Mouse (Mus musculus): ENCODE measurements around the gene Capn15.
A peak's percentile ranks its signal among the peaks of the same experiment; 100 is the strongest.

Capn15 gene

DNA sequence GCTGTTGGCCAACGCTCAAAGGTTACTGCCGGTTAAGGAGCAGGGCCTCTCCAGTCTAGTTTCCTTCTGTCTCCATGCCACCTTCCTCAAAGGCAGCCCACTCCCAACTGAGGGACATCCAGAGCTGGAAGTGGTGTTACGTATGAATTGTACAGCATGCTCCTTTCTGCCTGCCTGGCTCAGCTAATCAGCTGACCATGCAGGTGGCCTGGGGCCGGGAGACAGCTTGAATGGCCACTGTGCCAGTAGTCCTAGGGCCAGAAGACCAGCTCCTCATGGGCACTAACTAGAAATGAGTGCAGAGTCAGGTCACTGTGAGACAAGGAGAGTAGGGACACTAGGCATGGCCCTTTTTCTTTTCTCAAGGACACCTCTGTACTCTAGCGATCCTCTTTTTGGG is 32.4 kb downstream of the Capn15 start:
- no peak for DNase-seq

DNA sequence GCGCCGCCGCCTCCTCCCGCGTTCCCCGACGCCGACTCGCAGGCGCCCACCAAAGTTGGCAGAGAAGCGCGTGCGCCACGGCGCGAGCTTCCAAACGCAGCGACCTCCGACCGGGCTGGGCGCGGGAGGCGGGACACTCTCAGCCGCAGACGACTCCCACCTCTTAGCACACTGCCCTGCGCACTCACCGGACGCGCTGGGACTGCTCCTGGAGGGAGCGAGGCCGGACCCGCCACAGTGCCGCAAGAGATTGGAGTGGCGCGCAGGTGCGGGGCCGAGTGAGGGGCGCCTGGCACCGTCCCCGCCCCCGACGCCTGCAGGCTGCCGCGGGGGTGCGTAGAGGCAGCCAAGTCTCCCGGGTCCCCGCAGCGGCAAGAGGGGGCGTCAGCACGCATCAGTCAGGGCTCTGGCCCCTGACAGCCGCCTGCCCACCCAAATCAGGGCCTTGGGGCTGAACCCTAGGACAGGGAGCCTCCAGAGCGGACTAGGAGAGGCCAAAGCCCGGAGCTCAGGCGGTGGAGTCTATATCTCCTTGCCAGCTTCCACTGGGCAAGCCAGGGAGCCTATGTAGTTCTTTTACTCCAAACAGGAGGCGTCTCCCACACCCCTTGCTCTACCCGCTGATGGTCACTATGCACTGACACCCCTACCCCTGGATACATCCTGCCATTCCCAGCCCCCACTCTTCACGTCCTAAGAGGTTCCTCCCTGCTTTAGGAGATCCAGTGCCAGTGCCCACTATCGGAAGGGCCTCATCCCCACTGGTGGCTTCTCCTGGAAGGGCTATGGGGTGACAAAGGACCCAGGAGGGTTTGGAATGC is 33.6 kb downstream of the Capn15 start, which contains the start of gene A930017K11Rik:
A930017K11Rik (minus strand) TSS at position 763 of the 821 bp plus-strand sequence.
- no peak for DNase-seq

DNA sequence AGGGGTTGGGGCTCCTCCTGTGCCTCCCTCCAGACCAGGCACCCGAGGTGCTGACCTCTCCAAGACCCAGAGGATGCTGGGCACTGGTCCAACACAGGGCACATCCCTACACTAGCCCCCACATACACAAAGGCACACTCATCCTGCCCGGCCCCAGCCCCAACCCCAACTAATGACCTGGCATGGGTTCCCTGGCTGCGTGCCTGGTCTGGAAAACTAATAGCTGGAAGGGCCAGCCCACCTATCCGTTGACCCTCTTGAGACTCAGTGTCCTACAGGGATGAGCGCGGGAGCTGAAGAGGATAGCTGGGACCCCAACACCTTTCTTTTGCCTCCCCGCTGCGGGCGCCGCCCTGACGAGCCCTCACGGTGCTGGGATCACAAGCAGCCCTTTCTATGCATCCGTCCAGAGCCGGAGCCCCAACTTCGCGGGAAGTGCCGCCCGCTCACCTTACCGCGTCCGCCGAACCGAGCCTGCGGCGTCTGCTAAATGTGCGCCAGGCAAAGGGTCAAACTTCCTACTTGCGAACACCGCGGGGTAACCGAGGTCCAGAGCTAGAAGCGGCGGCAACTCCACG is 34.3 kb downstream of the Capn15 start:
- DNase-seq, result no peak

DNA sequence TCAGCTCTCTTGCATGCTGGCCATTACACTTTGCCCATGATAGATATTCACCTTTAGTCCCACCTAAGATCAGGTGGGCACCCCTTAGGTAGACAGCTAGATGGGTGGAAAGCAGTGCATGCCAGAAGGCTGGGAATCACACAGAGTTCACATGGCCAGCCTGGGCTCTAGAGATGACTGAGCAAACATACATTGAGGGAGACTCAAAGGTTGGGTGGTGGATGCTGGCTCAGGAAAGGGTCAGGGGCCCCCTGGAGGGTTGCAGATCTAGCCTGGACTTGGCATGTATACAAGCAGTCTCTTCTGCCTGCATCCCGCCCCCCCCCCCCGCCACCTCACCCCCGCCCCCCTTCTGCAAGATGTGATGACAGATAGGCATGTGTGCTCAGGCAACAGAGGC is 34.9 kb downstream of the Capn15 start:
- no peak for DNase-seq

DNA sequence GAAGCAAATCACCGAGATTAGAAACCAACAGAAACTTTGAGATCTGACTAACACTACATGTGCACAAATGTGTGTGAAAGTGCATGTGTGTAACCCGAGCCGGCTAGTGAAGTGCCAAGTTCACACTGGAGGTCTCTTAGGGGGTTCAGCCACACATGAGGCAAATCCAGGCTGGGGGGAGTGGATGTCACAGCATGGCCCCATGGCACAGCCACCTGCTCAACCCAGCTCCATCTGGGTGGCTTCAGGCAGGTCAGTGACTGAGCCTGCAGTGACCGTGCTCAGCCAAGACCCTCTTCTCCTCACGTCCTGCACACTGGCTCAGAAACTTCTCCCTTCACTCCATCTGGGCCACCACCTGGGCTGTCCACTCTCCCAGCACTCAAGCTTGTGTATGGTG is 35.6 kb downstream of the Capn15 start:
- no peak for DNase-seq

- DNase-seq, result no peak
Measured at GRCm38 (mm10) chr17:25948051-25948450, 37.5 kb downstream of the Capn15 start.

DNA sequence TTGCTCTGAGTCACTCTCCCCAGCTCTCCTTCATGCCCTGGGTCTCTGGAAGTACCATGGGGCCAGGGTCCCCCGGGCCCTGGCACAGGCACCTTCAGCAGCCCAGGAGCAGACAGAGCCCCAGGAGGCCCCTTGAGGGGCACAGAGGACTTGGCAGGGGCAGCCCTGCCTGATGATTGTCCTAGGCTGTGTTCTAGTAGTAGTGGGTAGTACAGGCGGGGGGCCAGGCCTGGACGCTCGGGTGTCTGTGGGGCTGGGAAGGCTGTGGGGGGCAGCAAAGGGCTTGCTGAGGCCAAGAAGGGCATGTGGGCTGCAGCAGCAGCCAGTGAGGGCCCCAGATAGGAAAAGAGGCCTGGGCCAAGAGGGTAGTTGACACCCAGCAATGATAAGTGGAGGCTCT is 38.0 kb downstream of the Capn15 start:
- DNase-seq, result no peak

- no peak for DNase-seq
Measured at GRCm38 (mm10) chr17:25946891-25947290, 38.7 kb downstream of the Capn15 start.

DNA sequence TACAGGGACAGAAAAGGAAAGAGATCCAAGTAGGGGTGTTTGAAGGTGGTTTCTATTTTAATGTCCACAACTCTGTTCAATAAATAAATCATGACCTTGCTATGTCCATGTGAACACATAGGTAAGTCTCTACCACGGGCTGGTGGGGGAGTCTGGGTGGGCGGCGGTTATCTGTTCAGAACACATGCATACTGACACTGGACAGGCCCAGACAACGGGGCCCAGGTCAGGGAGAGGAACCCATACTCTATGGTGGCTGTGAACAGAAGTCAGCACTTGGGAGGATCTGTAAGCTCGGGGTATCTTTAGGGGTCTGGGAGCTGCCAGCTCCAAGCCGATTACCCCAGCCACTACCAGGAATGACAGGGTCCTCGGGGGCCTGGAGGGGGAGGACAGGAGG is 39.2 kb downstream of the Capn15 start:
- no peak for DNase-seq

DNA sequence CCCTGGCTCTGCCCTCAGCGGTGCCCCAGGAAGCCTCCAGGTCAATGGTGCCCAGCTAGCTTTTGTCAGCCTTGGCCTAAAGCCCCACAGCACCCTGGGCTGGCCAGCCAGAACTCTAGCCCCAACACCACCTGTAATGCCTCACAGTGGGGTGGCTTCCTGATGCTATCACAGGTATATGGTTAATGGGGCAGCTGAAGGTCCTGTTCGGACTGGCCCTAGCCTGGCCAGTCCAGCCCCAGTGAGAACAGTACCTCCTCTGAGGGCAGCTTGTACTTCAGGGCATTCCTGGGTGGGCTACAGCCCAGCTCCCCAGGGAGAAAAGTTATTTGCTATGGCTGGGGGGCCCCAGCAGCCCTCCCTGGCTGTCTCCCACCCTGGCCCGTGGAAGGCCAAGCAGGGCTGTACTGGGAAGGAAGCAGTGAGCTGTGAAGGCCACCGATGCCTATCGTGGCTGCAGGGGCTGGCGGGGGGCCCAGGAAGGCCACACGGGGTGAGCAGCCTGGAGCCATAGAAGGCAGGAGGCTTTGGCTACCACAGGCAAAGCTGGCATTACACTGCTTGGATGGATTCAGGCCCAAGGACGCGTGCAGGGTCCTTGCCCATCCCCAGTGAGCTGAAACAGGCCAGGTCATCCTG is 40.0 kb downstream of the Capn15 start:
- no peak for DNase-seq

DNA sequence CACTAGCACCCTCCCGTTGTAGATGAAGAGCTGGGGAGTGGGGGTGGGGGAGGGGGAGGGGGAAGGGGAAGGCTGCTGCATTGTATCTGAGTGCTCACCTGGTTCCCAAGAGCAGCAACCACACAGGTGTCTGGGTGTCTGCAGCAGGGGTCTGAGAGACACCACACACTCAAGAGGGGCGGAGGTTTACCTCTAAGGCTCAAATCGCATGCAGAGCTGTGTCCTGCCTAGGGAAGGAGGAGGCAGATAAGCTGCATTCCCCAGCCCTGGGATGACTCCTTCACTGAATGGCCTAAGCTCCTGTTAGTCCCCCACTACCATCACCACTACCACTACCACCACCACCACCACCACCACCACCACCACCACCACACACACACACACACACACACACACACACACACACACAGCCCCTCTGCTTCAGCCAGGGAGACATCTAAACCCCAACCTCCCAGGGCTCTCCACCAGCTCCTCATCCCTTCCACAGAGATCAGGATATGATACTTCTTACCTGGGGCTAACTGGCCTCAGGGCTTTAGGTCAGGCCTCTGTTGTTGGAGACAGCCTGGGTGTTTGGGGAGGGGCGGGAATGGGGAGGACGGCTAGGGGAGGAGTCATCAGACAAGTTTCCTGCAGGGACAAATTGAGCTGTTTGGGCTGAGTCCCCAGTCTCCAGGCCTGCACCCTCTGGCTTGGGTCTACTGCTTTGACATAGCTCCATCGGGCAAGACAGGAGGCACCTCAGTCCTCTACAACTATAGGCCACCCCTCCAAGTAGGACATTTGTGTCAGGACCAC is 41.0 kb downstream of the Capn15 start, which contains the start of the genes Pigq and Nhlrc4:
Pigq (minus strand) TSS at position 571 of the 798 bp plus-strand sequence.
Nhlrc4 (minus strand) TSS at position 596 of the 798 bp plus-strand sequence.
- DNase-seq, result no peak

GRCm38 (mm10) chr17:25943769-25944168 is 41.8 kb downstream of the Capn15 start:
- no peak for DNase-seq

GRCm38 (mm10) chr17:25943221-25943620 is 42.4 kb downstream of the Capn15 start:
- DNase-seq, result no peak

- no peak for DNase-seq
Measured at GRCm38 (mm10) chr17:25942597-25943151, 42.9 kb downstream of the Capn15 start.

- peak; percentile 74 for DNase-seq
Measured at GRCm38 (mm10) chr17:25941511-25942241, 43.9 kb downstream of the Capn15 start.

DNA sequence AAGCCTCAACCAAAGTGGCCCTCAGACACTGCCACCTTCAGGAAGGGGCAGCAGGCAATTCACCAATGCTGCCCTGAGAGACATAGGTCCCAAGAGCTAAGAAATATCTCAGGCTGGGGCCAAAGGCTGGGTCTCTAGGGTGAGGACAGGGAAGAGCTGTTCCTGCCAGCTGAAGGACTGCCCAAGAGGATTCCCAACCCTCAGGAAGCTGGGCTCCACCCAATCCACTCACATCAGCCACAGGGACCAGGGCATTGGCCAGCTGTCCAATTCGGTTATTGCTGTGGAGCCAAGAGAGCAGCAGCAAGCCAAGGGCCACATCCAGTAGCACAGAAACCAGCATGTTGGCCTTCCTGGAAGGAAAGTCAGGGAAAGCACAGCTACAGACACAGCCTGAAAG is 51.1 kb downstream of the Capn15 start:
- DNase-seq, result no peak

GRCm38 (mm10) chr17:25925348-25925747 is 60.2 kb downstream of the Capn15 start:
- DNase-seq, result peak; percentile 67

GRCm38 (mm10) chr17:25922120-25922519 is 63.5 kb downstream of the Capn15 start:
- no peak for DNase-seq

DNA sequence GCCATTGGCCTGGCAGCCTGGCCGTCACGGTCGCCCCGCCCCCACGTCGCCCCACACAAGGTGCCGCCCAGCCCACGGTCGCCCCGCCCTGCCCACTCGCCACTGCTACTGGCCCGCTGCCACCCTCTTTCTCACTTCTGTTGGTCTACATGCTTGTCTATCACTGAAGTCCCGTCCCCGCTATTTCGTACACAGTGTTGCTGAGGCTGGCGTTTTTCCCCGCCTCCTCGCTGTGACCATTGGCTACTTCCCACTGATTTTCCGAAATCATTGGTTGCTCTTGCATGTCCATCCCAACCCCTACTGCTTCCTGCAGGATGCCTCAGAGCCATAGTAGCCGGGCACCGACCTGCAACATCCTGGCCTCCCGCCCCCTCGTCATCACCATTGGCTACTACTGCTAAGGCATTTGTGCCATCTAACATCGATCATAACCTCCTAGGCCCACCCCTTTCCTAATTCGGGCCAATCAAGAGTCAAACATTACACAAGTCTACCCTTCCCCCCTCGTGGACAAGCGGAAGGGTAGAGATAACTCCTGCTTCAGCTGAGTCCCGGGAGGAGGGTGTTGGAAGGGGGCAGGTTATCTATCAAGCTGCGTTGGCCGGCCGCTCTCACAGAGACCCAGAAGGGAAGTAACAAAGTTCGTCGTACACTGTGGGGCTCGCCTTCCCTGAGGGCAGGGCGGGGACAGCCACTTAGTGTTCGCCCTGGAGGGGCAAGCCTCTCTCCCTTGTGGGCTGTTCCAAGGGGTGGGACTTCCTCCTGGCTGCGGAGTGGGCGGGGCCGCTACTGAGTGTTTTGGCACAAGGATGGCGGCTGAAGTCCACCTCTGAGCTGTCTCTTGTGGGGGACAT is 65.6 kb downstream of the Capn15 start:
- DNase-seq, result peak; percentile 100

DNA sequence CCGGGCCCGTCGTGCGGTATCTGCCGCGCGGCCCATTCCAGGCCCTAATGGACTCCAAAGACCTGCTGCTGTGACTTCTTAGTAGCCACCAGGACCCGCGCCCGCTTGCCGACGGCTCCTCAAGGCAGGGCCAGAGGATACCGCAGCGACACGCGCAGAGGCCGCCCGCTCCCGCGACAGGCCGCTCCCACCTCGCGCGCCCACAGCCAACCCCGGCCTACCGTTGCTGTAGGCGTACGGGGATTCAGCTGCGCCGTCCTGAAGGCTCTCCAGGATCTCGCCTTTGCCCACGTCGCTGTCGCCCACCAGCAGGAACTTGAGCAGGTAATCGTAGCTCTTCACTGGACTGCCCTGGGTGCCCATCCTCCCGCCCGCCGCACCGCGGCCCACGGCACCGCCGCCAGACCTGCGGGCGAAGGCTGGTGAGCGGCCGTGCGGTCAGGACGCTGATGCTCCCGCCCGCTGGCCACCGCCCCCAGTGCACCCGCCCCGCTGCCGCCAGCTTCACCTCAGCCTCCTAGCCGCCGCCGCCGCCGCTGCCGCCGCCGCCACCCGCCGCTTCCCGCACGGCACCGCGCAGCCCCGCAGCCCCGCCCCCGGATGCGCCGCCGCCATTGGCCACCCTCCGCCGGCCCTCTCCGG is 66.3 kb downstream of the Capn15 start, which contains the start of gene Rab40c:
Rab40c (minus strand) TSS at position 584 of the 642 bp plus-strand sequence.
- peak; percentile 62 for DNase-seq
